In the genomic region with DNA sequence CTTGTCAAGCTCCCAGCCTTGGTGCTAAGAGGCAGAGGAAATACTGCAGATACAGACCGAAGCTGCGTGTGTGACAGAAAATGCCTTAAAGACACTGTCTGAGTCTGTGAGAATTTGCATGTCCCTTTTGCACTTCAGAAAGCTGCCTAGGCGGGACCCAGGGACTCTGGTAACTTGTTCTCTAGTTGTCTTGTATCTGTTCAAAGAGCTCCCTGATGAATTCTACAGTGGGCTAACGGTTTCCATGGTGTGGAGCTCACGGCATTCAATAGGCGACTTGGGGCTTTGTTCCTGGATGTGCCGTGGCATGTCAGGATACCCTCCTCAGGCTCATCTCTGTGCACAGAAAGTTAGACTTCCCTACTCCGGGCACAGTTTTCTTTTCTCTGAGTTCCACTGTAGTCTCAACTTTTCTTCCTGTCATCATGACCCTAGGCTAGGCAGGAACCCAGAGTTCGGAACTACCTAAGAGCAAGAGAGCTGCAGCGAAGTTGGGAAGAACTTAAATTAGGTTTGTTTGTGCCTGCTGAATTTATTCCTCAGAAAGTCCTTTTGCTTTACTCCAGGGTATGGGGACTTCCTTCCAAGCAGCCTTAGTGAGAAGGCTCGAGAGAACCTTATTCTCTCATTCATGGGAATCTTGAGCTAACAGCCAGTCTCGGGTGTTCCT, we compare ENCODE assay signal across 8 mouse cellular contexts.
DNase-seq lines count a peak whose midpoint lies in the region; ATAC-seq and TF ChIP-seq lines count a peak whose summit lies in the region.

No protein-coding gene starts in this region.

- no peaks in the 10 kb centered on the region for H3K27me3 ChIP-seq in forebrain, embryonic 14.5 days (replicated peaks; ENCODE audit: control insufficient read depth, insufficient read depth, low read length)
- H3K27me3 ChIP-seq in liver, embryonic 12.5 days (replicated peaks) = no peaks in the 10 kb centered on the region
- no peaks in the 10 kb centered on the region for H3K27me3 ChIP-seq in stomach, postnatal 0 days (ENCODE audit: control insufficient read depth, insufficient read depth, low read length)

- H3K4me2 ChIP-seq in forebrain, embryonic 14.5 days (ENCODE audit: low read length) = peak overlapping the region; percentile 35
- peak overlapping the region; percentile 34 for H3K4me2 ChIP-seq in liver, embryonic 12.5 days
- H3K4me2 ChIP-seq in stomach, postnatal 0 days (replicated peaks; ENCODE audit: low read depth) = peak overlapping the region; percentile 57

- H3K9me3 ChIP-seq in forebrain, embryonic 14.5 days (replicated peaks; ENCODE audit: control insufficient read depth, low read length) = no peaks in the 10 kb centered on the region
- H3K9me3 ChIP-seq in liver, embryonic 12.5 days (replicated peaks) = no peaks in the 10 kb centered on the region
- no peaks in the 10 kb centered on the region for H3K9me3 ChIP-seq in stomach, postnatal 0 days (ENCODE audit: control insufficient read depth, low read length)

- H3K4me3 ChIP-seq in forebrain, embryonic 14.5 days (ENCODE audit: low read depth, low read length) = peak overlapping the region; percentile 13; the same call in 1 of the 2 replicates
- peak overlapping the region; percentile 16; the same call in 1 of the 2 replicates for H3K4me3 ChIP-seq in liver, embryonic 12.5 days
- peak overlapping the region; percentile 45 for H3K4me3 ChIP-seq in stomach, postnatal 0 days (ENCODE audit: low read depth, low read length)

- WGBS in forebrain, embryonic 14.5 days = 20% methylated on average over 12 of the region's 12 CpGs
- 49% methylated on average over 12 of the region's 12 CpGs for WGBS in liver, embryonic 12.5 days (ENCODE audit: insufficient replicate concordance)
- WGBS in stomach, postnatal 0 days = 31% methylated on average over 12 of the region's 12 CpGs

- intact Hi-C loops in left cerebral cortex, postnatal 36 days (cut with DNase I) = no loop called here

- H3K36me3 ChIP-seq in forebrain, embryonic 14.5 days (ENCODE audit: control insufficient read depth, insufficient read depth, low read length) = no peaks in the 10 kb centered on the region
- no peaks in the 10 kb centered on the region for H3K36me3 ChIP-seq in liver, embryonic 12.5 days
- peaks cover 2% of the 10 kb centered on the region; the same call in 1 of the 2 replicates for H3K36me3 ChIP-seq in stomach, postnatal 0 days (ENCODE audit: control insufficient read depth, insufficient read depth, low read length)

- no peak for TF ChIP-seq EP300 in stomach, postnatal 0 days (optimal IDR thresholded peaks at IDR 0.05)

- ATAC-seq in forebrain, embryonic 14.5 days = no peak
- no peak for ATAC-seq in liver, embryonic 12.5 days
- no peak for ATAC-seq in stomach, postnatal 0 days (ENCODE audit: low FRiP score, low TSS enrichment)
- ATAC-seq in megakaryocyte progenitor cell, adult 5-6 weeks (replicated peaks; ENCODE audit: poor library complexity) = no peak

- TF ChIP-seq CTCF in stomach, postnatal 0 days (IDR thresholded peaks at IDR 0.05; ENCODE audit: low read depth) = no peak

- peak overlapping the region; percentile 29; the same call in 1 of the 2 replicates for H3K27ac ChIP-seq in forebrain, embryonic 14.5 days (ENCODE audit: low read depth, low read length)
- peak overlapping the region; percentile 29; the same call in 1 of the 2 replicates for H3K27ac ChIP-seq in liver, embryonic 12.5 days
- peak overlapping the region; percentile 91 for H3K27ac ChIP-seq in stomach, postnatal 0 days (replicated peaks)

- peak; percentile 18 for DNase-seq in retina, postnatal 1 day
- no peak for DNase-seq in retina, embryonic 14.5 days (ENCODE audit: low spot score)
- no peak for DNase-seq in forebrain, embryonic 14.5 days (ENCODE audit: low spot score)
- DNase-seq in stomach, postnatal 0 days (ENCODE audit: low spot score) = no peak
- no peak for DNase-seq in adrenal gland, adult 8-10 months
- DNase-seq in left cerebral cortex, postnatal 36 days (ENCODE audit: low spot score in 2 of 2) = no peak

- H3K4me1 ChIP-seq in forebrain, embryonic 14.5 days (ENCODE audit: control insufficient read depth, insufficient read depth, low read length) = peaks cover 5% of the 10 kb centered on the region; the same call in 1 of the 2 replicates
- H3K4me1 ChIP-seq in liver, embryonic 12.5 days = peaks cover 11% of the 10 kb centered on the region
- peaks cover 6% of the 10 kb centered on the region for H3K4me1 ChIP-seq in stomach, postnatal 0 days (replicated peaks; ENCODE audit: control insufficient read depth, insufficient read depth)

- peak overlapping the region; percentile 10; the same call in 1 of the 2 replicates for H3K9ac ChIP-seq in forebrain, embryonic 14.5 days (ENCODE audit: low read length)
- H3K9ac ChIP-seq in liver, embryonic 12.5 days = no peak overlapping the region
- H3K9ac ChIP-seq in stomach, postnatal 0 days (ENCODE audit: low read length) = peak overlapping the region; percentile 65

Comparison
In these comparisons a context has a peak if more than half of its experiments do, and no peak if none do; other contexts are left out.
1. H3K27ac ChIP-seq: peak in every context shown above with its lines; median percentile 91 in stomach, postnatal 0 days; 29 in forebrain, embryonic 14.5 days; 29 in liver, embryonic 12.5 days.